Mouse (Mus musculus) Muller cell, postnatal 12 days (primary cell): ENCODE data around the gene Gm4450.
A peak's percentile ranks its signal among the peaks of the same experiment; 100 is the strongest.
"Not testable (repeated sequence)": the region's sequence is repeated elsewhere in the genome, so short reads cannot be mapped to it uniquely, and the experiment has no call there.

Experiments
- DNase-seq: peaks from one replicate; pipeline ENCODE4 v3.0.0-alpha.2; 2015; ENCODE audit errors: inconsistent ontology term

Gm4450 gene

DNA sequence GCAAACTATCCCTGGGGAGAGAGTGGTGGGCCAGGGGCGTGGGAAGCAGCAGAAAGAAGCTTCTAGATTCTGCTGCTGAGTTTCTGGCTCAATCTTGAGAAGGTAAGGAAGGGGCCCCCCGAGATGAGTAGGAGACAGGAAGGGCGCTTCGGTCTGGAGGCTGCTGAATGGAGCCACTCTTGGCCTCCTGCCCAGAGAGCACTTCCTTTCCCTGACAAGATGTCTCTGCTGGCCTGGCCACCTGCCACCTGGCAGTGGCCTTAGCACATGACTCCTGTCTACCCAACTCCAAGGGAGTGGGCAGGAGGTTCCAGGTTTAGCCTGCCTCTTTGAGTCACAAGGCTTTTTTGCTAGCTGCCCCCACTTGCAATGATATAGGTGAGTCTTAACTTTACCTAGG is 39.6 kb downstream of the Gm4450 start:
- DNase-seq = peak; percentile 83

DNA sequence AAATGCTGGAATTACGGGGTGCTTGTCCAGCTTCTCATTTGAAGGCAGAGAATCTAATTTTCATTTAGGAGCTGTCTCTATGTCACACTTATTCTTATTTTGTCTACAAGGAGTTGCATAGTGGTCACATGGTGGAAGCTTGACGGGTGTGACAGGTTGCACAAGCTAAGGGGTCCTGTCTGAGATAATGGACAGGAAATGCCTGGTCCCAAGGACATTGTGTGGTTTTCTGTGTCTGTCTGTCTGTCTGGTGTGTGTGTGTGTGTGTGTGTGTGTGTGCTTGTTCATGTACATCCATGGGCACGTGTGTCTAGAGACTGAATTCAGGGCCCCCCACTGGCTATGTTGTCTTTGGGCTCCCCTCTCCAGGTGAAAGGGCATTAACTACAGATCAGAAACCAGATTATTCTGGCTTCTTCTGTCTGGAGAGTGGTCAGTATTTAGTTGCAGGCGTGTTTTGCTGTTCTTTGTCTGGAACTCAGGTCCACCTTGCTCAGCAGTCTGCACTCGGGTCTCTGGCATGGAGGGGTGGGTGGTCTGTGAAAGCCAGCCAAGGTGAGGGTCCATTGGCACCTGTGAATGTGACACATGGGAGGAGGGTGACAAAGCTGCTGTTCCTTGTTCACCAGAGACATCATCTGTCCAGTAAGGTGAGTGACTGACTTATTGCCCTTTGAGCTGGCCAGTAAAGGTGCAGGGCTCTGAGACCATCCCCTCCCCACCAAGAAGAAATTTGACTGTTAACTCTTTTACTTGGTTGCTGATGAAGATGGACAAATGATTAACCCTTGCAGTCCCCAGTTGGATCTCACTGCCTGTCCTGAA is 40.3 kb downstream of the Gm4450 start:
- DNase-seq = no peak

GRCm38 (mm10) chr3:98414296-98414695 is 42.6 kb downstream of the Gm4450 start:
- no peak for DNase-seq

GRCm38 (mm10) chr3:98413733-98414132 is 43.2 kb downstream of the Gm4450 start:
- DNase-seq = no peak

DNA sequence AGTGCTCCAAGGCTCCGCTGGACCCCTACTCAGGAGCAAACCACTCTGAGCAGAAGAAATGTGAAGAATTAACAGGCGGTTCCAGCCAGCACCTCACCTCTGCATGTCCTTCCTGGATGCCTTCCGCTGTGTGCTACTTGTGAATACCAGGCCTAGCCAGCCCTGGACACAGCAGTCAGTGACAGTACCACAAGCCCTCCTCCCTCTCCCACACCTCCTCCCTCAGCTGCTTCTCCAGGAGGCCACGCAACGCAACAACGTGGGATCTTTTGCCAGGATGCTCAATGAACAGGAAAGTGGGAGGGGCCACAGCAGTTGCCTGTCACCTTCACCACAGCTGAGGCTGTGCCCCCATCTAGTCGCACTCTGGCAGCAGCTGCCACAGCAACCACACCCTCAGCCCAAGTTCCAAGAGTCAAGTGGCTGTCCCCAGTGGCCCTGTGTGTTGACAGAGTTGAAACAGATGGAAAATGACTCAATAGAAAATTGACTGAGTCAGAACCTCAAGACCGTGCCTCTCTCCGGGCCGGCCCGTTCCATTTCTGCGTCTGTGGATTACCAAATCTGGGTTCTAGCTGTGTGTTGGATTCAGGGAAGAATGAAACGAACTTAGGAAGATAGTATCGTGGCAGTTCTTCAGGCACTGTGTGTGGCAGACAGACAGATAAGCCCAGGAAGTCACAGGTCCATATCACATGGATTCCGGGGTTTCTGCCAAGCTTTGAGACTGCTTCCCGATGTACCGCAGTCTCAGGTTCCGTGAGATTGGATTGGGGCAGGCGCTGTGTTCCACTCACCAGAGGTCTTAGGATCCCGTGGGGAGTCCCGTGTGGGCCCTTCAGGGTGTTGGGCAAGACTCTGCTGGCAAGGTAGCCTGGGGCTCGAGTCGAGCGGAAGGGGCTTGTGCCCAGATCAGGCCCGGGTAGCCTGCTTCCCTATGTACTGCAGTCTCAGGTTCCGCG is 46.0 kb downstream of the Gm4450 start:
- DNase-seq = not testable (repeated sequence)

DNA sequence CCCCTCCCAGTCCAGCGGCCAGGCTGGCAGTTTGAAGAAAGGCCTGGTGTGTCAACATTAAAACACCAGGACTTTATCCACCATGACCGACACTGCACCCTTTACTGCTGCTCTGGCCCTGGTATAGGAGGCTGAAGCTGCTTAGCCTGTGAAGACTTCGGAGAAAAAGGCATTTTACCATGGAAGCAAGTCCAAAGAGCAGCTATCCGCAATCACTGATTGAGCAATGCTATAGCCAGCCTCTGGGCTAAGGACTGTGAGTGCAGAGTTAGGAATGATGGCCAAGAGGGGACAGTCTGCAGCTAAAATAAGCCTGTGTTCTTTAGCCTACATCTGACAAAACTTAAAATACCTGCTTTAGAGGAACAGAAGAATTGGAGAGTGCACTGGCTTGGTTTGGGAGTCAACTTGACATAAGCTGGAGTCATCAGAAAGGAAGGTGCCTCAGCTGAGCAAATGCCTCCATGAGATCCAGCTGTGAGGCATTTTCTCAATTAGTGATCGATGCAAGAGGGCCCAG is 49.6 kb downstream of the Gm4450 start:
- DNase-seq = not testable (repeated sequence)

DNA sequence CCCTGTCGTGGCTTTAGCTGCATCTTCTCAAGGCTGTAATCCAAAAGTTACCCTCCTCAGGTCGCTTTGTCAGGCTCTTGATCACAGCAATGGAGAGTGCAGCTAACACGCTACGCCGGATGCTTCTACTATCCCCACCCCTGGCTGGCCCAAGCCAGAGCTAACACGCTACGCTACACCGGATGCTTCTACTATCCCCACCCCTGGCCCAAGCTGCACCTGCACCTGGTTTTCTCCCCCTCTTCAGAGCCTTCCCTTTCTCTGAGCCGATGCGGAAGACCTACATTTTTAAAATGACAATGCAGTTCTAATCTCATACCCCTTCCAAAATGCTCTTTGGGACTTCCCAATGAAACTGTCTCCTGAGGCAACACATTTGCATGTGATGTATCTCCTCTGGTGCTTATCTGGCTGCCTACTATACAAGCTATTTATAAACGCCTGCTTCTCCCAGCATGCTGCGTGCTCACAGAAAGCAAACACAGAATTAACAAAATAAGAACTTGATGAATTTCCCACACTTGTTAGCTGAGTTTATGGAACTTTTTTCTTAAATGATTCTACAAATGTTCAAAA is 50.3 kb downstream of the Gm4450 start:
- not testable (repeated sequence) for DNase-seq

GRCm38 (mm10) chr3:98405877-98406276 is 51.0 kb downstream of the Gm4450 start:
- not testable (repeated sequence) for DNase-seq

- not testable (repeated sequence) for DNase-seq
Measured at GRCm38 (mm10) chr3:98404268-98404895, 52.5 kb downstream of the Gm4450 start.
